Mouse (Mus musculus): ENCODE measurements around the gene Med20. TPM values are rescaled to one million over a fixed set of nuclear protein-coding genes. Genes with fewer than 3 reads are reported as not detected.

Med20 gene
- polyA plus RNA-seq (2012; ENCODE audit: insufficient read depth, low replicate concordance), result 2.3 TPM in 1 of 2 replicates, not detected in the other

DNA sequence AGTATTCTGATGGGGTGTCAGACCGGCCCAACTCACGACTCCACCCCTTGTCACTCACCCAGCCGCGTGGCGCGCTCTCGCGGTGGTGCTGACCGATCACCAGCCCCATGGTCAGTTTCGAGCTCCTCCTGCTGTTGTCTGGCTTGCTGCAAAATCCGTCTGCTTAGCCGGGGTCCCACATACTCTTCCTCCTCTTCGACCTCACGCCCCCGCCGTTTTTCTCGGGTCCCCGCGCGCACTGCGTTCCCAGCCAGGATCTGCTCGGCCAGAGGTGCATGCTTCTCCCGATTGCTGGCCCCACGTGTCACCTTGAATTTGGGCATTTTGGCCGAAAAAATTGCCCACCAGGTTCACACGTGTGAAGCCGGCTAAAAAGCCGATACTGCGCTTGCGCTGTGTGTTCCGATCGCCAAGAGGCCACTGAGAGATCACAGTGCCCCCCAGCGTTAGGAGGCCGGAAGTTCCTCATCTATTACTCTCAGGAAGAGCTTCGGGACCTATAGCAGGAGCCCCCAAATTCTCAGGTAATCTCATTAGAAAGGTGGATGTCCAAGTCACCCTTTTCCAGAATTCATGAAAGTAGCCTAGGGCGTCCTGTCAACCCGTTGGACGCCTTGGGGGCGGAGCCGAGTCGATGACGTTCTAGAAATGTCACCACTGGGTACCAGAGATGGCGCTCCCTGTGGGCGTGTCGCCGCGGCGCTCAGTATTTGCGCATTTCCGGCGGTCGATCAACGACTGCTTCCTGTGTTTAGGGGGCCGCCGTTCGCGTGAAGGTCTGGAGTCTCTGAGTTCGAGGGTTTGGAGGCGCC lies at the start of gene Med20, which contains the start of the genes Bysl and Gm20517:
Gene Med20, plus strand, starts transcription at position 734 of the 812 bp plus-strand sequence.
Gene Bysl, minus strand, starts transcription at position 644 of the 812 bp plus-strand sequence.
Gene Gm20517, plus strand, starts transcription at position 741 of the 812 bp plus-strand sequence.
- H3K4me3 ChIP-seq (replicated peaks), result peak within 1 kb of the TSS; percentile 97
- H3K27me3 ChIP-seq (replicated peaks), result no peaks in the 10 kb centered on the region
- peaks cover 74% of the 10 kb centered on the region for H3K4me1 ChIP-seq
- TF ChIP-seq FLI1 (IDR thresholded peaks at IDR 0.05; ENCODE audit: low read length), result peak; percentile 91
- TF ChIP-seq GATA1 (IDR thresholded peaks at IDR 0.05; ENCODE audit: borderline replicate concordance, low read length), result no peak
- peaks cover 64% of the 10 kb centered on the region for H3K36me3 ChIP-seq (replicated peaks; ENCODE audit: low read length)
- no peaks in the 10 kb centered on the region for H3K9me3 ChIP-seq

DNA sequence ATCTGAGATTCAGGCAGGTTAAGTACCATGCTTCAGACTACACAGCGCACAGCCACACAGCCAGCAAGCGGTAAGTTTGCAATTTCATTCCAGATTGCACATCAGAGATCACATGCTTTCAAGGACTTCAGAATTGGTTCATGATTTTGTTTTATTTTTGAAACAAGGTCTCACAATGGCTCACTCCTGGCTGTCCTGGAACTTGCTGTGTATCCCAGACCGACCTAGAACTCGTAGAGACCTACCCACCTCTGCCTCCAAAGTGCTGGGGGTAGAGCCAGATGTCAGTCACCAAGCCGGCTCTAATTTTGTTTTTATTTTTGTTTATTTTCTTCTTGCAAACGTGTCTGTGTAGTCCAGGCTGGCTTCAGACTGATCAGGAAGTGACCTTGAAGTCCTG lies 48.5 kb upstream of the Med20 start:
- H3K4me3 ChIP-seq (replicated peaks), result no peak overlapping the region
- H3K27me3 ChIP-seq (replicated peaks), result no peaks in the 10 kb centered on the region
- peaks cover 92% of the 10 kb centered on the region for H3K4me1 ChIP-seq
- no peak for TF ChIP-seq FLI1 (IDR thresholded peaks at IDR 0.05; ENCODE audit: low read length)
- no peak for TF ChIP-seq GATA1 (IDR thresholded peaks at IDR 0.05; ENCODE audit: borderline replicate concordance, low read length)
- no peaks in the 10 kb centered on the region for H3K9me3 ChIP-seq
- peaks cover 47% of the 10 kb centered on the region for H3K36me3 ChIP-seq (replicated peaks; ENCODE audit: low read length)

DNA sequence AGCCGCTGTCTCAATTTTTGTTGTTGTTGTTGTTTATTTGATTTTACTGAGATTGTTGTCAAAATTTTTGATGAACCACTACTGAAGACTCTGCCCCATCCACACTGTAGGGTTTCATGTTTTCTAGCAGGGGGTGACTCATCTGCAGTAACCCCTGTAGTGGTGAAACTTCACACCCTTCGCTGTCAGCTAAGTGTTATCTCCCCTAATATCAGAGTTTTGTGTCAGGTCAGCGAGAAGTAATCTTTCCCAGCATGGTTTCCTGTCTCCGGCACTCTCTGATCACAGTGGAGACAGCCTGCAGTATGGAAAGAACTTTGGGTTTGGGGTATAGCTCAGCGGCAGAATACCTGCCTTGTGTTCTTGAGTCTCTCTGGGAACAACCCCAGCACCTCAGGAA lies 46.8 kb upstream of the Med20 start:
- Histone ChIP-seq H3K36me3 (replicated peaks; ENCODE audit: low read length) (peaks cover 37% of the 10 kb centered on the region), H3K27me3 (replicated peaks) (no peaks in the 10 kb centered on the region), H3K4me1 (peaks cover 86% of the 10 kb centered on the region), H3K4me3 (replicated peaks) (peak overlapping the region; percentile 16), H3K9me3 (no peaks in the 10 kb centered on the region)
- TF ChIP-seq FLI1 (IDR thresholded peaks at IDR 0.05; ENCODE audit: low read length), result no peak
- TF ChIP-seq GATA1 (IDR thresholded peaks at IDR 0.05; ENCODE audit: borderline replicate concordance, low read length), result no peak

DNA sequence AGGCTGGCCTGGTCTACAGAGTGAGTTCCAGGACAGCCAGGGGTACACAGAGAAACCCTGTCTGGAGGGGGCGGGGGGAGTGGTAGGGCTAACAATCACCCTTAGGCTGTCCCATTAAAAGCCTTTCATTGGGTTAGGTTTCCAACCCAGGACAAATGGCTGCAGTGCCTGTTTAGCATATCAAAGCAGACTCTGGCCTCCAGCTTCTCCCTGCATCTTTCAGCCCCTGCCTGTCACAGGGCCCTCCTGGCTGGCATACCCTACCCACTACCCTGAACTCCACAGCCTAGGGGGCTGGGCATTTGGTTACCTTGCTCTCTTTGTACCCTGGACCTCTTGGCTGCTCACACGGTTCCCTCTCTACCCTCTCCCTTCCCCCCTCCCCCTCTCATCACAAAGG lies 45.2 kb upstream of the Med20 start:
- no peak for TF ChIP-seq FLI1 (IDR thresholded peaks at IDR 0.05; ENCODE audit: low read length)
- H3K4me1 ChIP-seq, result peaks cover 75% of the 10 kb centered on the region
- peak overlapping the region; percentile 28 for H3K4me3 ChIP-seq (replicated peaks)
- no peaks in the 10 kb centered on the region for H3K27me3 ChIP-seq (replicated peaks)
- H3K36me3 ChIP-seq (replicated peaks; ENCODE audit: low read length), result peaks cover 36% of the 10 kb centered on the region
- no peaks in the 10 kb centered on the region for H3K9me3 ChIP-seq

DNA sequence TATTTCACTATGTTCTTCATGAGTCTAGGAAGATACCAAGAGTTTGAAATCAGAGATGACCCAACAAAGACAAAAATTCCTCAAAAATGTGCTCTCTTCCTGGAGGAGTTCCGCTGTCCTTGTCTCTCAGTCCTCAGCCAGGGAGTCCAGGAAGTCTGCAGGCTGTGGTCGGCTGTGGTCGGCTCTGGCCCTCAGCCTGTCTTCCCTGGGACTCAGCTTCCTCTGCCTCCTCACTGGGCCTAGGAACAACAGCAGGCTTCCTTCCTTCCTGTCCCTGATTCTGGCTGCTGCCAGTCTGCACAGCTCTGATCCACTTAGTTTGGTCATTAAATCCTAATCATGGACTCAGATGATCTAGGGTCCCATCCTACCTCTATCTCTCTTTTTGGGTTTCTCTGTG lies 44.1 kb upstream of the Med20 start:
- no peaks in the 10 kb centered on the region for H3K9me3 ChIP-seq
- no peak for TF ChIP-seq FLI1 (IDR thresholded peaks at IDR 0.05; ENCODE audit: low read length)
- no peak for TF ChIP-seq GATA1 (IDR thresholded peaks at IDR 0.05; ENCODE audit: borderline replicate concordance, low read length)
- peaks cover 42% of the 10 kb centered on the region for H3K36me3 ChIP-seq (replicated peaks; ENCODE audit: low read length)
- peak overlapping the region; percentile 16 for H3K4me3 ChIP-seq (replicated peaks)
- H3K4me1 ChIP-seq, result peaks cover 78% of the 10 kb centered on the region
- H3K27me3 ChIP-seq (replicated peaks), result peaks cover 3% of the 10 kb centered on the region

DNA sequence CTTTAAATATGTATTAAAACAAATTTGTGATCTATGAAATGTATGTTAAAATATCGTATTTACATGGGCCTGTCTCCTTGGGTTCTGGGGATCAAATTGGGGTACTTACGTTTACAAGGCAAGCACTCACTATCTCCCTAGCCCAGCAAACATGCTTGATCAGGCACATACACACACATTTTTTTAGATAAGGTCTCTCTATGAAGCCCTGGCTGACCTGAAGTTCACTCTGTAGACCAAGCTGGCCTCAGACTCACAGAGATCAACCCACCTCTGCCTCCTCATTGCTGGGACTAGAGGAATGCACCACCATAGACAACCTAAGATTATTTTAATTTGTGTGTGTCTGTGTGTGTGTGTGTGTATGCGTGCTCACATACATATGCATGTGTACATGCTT lies 43.0 kb upstream of the Med20 start:
- peaks cover 6% of the 10 kb centered on the region for H3K27me3 ChIP-seq (replicated peaks)
- no peak overlapping the region for H3K4me3 ChIP-seq (replicated peaks)
- TF ChIP-seq FLI1 (IDR thresholded peaks at IDR 0.05; ENCODE audit: low read length) (no peak), GATA1 (IDR thresholded peaks at IDR 0.05; ENCODE audit: borderline replicate concordance, low read length) (no peak)
- H3K4me1 ChIP-seq, result peaks cover 74% of the 10 kb centered on the region
- peaks cover 40% of the 10 kb centered on the region for H3K36me3 ChIP-seq (replicated peaks; ENCODE audit: low read length)
- H3K9me3 ChIP-seq, result no peaks in the 10 kb centered on the region

DNA sequence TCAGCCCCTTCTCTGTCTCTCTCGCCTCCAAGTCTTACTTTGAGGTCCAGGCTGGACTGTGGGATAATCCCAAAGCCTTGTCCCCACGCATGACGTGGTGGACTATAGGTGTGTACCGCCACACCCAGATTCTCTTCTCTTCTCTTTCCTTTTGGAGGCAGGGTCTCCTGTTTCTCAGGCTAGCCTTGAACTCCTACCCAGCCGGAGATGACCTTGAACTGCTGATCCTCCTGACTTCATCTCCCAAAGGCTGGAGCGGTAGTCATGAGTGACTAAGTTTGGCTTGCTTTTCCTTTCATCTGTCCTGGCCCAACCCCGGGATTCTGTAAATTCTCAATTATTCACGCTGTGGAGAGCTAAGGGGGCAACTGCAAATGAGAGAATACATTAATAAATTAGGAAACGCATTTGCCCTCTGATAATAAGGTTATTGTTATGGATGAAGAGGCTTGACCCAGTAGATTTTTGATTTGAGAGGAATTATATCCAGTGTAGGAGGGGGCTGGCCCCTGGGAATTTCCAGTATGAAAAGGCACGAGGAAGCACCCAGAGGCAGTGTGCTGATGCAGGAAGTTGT lies 42.3 kb upstream of the Med20 start:
- Histone ChIP-seq H3K4me1 (peaks cover 71% of the 10 kb centered on the region), H3K9me3 (no peaks in the 10 kb centered on the region), H3K27me3 (replicated peaks) (peaks cover 8% of the 10 kb centered on the region), H3K36me3 (replicated peaks; ENCODE audit: low read length) (peaks cover 40% of the 10 kb centered on the region), H3K4me3 (replicated peaks) (no peak overlapping the region)
- TF ChIP-seq FLI1 (IDR thresholded peaks at IDR 0.05; ENCODE audit: low read length) (no peak), GATA1 (IDR thresholded peaks at IDR 0.05; ENCODE audit: borderline replicate concordance, low read length) (no peak)

DNA sequence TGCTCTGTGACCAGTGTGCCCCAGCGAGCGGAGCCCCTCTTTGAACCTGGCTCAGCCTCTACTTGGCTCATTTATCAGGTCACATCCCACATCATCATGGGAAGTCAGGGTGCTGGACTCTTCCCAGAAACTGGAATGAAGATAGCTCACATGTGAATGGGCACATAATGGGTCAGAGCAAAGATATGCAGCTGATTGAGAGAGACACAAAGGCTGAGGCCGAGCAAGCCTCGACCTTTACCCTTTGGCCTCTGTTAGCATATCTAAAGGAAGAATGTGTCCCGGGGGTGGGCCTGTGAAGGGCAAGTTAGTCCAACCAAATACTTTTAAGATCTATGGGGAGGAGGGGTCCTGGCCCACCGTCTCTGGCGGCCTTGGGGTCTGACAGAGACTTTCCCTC lies 39.8 kb upstream of the Med20 start:
- no peaks in the 10 kb centered on the region for H3K9me3 ChIP-seq
- H3K4me1 ChIP-seq, result peaks cover 62% of the 10 kb centered on the region
- TF ChIP-seq GATA1 (IDR thresholded peaks at IDR 0.05; ENCODE audit: borderline replicate concordance, low read length), result no peak
- TF ChIP-seq FLI1 (IDR thresholded peaks at IDR 0.05; ENCODE audit: low read length), result no peak
- H3K4me3 ChIP-seq (replicated peaks), result no peak overlapping the region
- H3K36me3 ChIP-seq (replicated peaks; ENCODE audit: low read length), result peaks cover 38% of the 10 kb centered on the region
- peaks cover 11% of the 10 kb centered on the region for H3K27me3 ChIP-seq (replicated peaks)

DNA sequence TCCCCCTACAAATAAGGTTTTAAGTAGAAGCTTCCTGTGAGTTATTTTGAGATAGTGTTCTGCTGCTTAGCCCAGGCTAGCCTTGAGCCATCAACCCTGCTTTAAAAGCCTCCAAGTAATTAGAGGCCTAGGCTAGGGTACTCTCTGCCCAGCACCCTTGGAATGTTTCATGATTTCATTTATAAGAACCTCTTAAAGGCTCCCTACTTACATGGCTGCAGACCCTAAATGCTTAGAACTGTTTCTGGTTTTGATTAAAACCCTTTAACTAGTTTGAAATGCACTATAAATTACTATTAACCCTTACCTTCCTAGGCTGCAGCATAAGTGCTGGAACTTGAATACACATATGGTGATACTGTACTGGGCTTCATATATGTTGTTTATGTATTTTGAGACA lies 38.9 kb upstream of the Med20 start:
- Histone ChIP-seq H3K36me3 (replicated peaks; ENCODE audit: low read length) (peaks cover 40% of the 10 kb centered on the region), H3K27me3 (replicated peaks) (peaks cover 11% of the 10 kb centered on the region), H3K4me3 (replicated peaks) (no peak overlapping the region), H3K9me3 (no peaks in the 10 kb centered on the region), H3K4me1 (peaks cover 56% of the 10 kb centered on the region)
- TF ChIP-seq FLI1 (IDR thresholded peaks at IDR 0.05; ENCODE audit: low read length) (no peak), GATA1 (IDR thresholded peaks at IDR 0.05; ENCODE audit: borderline replicate concordance, low read length) (no peak)

DNA sequence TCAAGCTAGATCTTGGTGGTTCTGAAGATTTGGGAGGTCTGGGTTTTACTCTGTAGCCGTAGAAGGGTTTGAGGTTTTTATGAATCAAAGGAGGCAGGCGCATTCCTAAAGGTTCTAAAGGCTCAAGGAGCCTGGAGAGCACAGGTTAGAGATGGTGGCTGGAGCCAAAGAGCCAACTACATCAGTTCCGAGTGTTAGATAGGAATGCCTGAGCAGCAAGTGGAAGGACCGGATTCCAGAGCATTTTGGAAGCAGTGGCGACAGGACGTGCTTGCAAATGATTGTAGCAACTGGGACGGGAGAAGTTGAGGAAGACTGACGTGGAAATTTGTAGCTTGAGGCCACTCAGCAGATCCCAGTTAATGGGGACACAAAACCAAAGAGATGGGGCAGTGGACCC lies 37.4 kb upstream of the Med20 start:
- TF ChIP-seq FLI1 (IDR thresholded peaks at IDR 0.05; ENCODE audit: low read length) (no peak), GATA1 (IDR thresholded peaks at IDR 0.05; ENCODE audit: borderline replicate concordance, low read length) (no peak)
- Histone ChIP-seq H3K27me3 (replicated peaks) (peaks cover 11% of the 10 kb centered on the region), H3K4me3 (replicated peaks) (no peak overlapping the region), H3K9me3 (no peaks in the 10 kb centered on the region), H3K4me1 (peaks cover 59% of the 10 kb centered on the region), H3K36me3 (replicated peaks; ENCODE audit: low read length) (peaks cover 44% of the 10 kb centered on the region)

All from megakaryocyte, embryonic 14.5 days (primary cell).